Mouse (Mus musculus) thymus, adult 18-20 months (tissue): ENCODE measurements around the gene Prr7.

ENCODE experiments used
- DNase-seq, 2 experiments: peaks; one replicate each; pipeline ENCODE4 v3.0.0; 2022; ENCODE audit warnings: mixed read lengths in 2 of 2

Prr7 gene

DNA sequence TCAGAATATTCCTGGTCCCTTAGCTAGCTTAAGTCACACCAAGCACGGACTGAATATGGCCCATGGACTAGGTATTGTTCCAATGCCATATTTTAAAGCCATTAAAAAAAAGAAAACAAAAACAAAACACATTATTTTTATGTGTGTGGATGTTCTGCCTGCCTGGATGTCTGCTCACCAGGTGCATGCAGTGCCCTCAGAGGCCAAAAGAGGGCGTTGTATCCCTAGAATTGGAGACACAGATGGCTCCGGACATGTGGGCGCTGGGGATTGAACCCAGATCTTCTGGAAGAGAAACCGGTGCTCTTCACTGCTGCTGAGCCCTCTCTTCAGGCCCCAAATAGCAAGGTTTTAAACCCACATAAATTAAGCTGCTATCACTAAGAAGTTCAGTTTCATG lies 14.0 kb downstream of the Prr7 start:
- no peak for DNase-seq

DNA sequence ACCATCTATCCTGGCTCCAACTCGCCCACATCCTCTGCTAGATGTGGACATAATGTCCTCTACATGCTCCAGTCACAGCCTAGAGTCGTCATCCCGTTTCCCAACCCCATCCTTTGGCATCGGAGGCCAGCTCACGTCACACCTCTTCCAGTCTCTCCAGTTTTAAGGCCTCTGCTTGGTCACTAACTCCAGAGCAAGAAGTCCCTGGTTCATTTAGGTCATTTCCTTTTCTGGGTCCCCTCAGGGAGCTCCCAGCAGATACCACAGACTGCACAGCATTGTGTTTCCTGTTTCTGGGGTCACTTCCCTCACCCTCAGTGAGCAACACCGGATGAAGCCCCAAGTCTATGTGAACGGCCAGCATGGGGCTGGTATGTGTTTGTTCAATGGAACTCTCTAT lies 14.9 kb downstream of the Prr7 start:
- no peak for DNase-seq

DNA sequence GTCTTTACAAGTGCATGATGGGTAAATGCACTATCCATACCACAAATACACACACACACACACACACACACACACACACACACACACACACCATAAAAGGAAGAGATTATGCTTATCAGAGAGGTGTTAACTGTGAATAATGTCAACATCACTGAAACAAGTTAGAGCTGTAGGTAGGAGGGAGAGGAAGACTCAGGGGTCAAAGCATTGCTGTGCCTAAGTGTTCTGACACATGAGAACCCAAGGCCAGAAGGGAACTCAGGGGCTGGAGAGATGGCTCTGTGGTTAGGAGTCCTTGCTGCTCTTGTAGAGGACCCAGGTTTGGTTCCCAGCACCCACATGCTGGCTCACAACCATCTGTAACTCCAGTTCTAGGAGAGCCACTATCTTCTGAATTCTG lies 15.9 kb downstream of the Prr7 start:
- no peak for DNase-seq

DNA sequence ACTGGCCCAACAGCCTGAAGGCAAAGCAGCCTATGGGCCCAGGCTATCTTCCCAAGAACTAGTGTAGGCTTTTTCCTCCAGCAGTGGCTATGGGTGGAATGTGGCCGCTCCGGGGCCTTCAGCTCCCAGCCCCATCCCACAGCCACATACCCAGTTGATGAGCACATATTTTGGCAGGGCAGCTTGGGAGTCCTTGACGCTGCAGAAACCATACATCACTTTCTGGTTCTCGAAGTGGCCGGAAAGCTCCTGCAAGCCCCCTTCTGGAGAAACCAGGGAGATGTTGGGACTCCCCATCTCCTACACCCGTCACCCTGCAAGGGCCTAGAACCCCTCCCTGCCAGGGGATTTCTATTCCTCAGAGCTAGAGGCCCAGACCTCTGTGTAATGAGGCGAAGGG lies 18.5 kb downstream of the Prr7 start:
- no peak for DNase-seq

DNA sequence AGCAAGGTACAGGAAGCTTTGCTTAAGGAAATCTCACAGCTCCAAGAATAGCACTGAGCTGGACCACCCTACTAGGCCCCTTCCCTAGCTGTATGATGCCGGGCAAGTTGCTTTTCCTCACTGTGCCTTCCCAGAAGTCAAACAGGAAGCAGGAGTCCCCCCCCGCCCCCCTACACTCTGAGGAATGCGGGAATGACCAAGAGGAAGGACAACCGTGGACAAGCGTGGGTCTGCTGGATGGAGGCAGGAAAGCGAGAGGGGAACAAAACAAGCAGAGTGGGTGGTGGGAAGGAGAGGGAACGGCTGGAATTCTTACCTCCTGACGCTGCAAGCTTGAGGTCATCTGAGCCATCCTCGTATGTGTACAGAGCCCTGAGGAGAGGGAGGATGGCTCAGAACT lies 19.0 kb downstream of the Prr7 start:
- DNase-seq, result no peak

DNA sequence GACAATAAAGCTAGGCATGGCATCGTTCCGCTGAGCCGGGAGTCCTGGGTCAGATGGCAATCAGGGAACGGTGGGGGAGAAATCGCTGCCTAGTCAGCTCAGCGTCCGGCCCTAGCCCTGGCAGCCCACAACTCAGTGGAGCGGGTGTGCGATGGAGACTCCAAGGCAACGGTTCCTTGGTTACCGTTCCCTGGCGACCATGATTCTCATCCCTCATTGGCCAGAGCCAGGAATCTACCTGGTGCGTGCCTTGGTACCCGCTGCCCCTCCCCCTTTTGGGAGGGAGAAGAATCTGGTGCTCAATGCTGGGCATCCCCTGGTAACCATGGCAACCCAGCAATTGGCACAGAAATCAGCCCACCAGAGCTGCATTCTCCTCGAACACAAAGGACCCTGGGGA lies 19.5 kb downstream of the Prr7 start:
- DNase-seq, result no peak

DNA sequence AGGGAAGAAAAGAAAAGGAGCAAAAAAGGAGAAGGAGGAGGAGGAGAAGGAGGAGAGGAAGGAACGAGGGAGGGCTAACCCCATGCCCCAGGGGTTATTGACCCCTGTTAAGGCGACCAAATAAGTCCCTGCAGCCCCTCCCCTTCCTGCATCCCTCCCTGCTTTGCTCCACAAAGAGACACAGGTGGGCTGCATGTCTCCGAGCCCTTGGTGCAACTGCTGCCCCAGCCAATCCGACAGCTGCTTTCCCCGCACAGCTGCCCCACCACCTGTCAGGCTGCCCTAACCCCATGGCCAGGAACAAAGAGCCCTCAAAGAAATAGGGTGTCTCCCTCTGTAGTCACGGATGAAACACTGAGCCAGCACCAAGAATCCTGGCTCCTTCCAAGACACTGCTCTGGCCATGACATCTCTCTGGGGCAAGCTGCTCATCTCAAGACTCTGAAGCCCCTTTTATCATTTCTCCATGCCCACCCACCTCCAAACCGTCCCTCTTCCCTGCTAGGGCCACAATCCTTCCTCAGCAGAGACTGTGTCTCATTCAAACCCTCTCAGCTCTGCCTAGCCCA lies 20.5 kb downstream of the Prr7 start:
- peak in 1 of 2 experiments; percentile 43 for DNase-seq

DNA sequence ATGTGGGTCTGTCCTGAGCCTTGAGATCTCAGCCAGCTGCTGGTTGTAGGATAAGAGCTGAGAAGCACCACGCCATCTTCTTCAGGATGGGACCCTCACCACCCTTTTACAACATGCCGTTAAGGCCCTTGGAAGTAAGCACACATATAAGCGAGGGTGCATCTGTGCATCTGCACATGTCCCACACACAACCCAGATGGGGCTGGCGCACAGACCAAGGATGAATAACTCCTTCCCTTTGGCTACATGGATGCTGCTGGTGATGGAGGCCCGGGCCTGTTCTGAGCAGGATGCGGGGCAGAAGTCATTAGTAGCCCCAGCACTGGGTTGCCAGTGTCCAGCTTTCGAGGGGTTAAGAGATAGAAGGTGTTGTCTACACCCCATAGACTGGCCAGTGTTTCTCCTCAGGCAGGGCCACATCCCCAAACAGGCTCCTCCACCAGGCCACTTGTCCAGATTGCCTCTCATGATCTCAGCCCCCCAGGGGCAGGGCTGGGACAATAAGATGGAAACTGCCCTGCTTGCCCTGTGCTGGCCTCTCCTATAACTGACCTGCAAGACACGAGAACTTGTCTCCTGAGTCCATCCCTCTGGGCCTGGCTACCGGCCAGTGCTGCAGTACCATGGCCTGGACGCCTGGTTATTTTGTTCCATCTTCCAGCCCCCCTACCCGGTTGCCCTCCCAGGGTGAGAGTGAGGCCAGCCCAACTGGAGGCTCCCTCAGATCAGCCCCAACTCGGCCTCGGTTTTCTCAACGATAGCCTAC lies 22.1 kb downstream of the Prr7 start:
- DNase-seq, result no peak

DNA sequence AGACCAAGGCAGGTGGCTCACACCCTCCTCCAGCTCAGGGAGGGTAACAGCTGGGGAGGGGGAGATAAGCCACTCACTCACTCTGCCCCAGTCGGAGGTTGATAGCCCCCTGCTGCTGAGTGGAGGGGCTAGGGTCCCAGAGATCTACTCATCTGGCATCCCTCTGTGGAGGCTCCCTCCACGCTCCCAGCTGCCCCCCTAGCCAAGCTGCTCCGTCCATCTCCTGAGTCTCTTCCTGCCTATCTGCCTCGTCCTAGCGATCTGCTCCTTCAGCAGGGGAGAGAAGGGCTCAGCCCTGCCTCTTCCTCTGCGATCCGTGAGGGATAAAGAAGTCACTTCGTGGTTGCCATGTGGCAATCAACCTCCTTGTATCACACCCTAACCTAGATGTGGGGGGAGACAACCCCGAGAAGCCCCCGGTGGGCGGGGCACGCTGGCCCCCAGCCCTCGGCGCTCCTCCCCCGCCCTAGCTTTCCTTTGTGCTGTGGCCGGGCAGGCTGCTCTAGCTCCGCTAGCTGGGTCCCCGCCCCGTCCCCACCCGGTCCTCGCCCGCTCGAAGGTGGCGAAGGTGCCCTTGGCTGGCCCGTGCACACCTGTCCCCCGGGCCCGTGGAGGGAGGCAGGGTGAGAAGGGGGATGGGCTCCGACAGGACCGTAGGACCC lies 23.0 kb downstream of the Prr7 start:
- no peak for DNase-seq

DNA sequence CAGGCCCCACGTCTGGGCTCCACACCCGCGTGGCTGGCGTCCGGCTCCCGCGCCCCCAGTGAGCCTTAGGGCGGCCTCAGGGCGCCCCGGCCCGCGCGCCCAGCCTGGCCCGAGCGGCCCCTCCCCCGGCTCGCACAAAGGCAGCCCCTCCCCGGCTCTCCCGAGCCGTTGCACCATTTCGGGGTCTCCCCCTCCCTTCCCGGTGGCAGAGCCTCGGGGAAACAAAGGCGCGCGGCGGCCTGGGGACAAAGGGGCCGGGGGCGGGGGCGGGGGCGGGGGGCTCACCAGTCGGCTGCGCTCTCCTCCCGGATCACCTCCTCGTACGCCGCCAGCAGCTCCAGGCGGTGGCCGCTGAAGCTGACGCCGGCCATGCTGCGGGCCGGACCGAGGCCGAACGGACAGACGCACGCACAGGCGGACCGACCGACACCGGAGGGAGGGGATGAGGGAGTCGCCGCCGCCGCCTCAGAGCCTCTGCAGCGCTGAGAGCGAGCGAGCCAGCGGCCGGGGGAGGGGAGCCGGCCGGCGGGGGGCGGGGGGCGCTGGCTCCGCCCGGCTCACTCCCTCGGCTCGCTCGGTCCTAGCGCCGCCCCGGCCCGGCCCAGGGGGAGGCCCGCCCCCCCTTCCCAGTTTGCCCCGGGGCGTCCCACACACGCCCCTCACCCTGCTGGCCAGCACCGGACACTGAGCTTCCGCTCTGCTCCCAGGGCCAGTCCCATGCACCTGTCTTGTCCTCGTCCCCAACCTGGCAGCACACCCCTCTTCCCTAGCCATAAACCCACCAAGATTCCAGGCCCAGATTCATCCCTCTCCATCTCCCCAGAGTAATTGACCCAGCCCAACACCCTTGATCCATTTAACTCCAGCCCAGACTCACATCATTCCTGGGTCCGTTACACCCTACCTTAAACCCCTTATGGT lies 23.8 kb downstream of the Prr7 start, which contains the start of gene Dbn1:
Gene Dbn1, minus strand, starts transcription at position 534 of the 921 bp plus-strand sequence.
- DNase-seq, result no peak

DNA sequence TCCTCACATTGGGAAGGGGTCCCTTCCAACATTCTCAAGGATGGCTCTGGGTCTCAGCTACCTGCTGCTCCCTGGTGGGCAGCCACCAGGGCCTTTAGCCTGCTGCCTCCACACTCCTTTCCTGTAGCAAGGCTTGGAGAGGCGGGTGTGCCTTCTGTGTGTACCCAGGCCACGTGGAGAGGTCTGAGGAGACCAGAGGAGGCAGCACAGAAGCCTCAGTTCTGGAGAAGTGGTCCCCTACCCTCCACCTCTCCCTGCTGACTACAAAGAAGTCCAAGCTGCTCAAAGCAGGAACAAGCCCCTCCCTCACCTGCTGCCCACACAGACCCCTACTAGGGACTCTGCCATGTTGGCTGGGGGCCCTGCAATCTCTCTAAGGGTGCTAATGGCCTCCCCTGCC lies 30.2 kb downstream of the Prr7 start:
- DNase-seq, result no peak

DNA sequence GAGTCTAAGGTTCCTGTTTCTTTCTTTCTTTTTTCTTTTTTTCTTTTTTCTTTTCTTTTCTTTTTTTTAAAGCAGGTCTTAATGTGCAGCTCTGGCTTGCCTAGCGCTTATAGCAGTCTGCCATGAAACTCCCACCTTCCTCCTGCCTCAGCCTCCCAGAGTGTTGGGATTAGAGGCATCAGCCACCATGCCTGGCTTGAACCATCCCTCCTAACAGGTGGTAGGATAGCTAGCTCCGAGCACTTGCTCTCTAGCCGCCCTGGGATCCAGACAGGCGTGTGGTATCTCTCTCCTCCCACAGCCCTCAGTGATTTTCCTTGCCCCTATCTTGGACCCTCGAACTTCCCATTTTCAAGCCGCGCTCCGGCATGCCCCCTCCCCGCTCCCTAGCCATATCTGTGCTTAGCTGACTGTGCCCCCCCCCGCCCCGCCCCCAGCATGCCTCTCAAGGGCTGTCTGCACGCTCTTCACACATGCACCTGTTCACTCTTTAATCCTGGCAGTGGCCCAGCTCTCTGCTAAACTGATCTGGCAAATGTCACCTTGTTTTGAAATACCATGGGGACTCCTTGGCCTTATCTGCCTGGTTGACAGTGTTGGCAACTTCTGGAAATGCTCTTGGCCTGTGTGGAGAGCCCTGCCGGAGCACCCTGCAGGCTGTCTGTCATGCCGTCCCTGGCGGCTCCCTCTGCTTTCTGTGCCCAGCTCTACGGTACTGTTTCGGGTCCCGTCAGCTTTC lies 31.0 kb downstream of the Prr7 start:
- no peak for DNase-seq

DNA sequence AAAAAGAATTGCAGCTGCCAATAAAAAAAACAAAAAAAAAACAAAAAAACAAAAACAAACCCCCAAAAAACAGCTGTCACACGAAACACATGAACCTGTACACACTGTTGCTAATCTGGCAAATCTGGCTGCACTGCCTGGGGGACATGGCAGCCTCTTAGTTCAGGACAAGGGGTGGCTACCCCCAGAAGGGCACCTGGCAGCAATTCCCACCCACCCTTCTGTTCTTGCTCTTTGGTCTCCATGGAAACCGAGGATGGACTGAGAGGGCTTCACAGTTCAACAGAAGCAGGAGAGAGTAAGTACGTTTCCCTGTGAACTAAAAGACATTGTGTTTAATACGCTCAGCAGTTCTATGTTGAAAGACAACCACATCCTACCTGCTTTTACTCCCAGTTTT lies 31.6 kb downstream of the Prr7 start:
- no peak for DNase-seq

DNA sequence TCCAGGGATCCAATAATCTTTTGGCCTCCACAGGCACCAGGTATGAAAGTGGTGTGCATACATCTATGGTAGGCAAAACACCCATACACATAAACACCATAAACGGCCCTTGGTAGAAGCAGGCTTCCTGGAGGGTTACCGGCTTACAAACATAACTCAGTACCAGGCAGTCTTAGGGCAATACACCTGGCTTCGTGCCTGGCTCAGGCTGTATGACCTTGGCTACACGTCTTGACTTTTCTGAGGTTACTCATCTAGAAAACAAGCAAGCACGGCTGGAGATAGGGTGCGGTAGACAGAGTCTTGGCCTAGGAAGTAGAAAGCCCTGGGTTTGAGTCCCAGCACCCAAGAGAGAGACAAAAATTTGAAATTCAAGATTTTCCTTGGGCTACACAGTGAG lies 32.6 kb downstream of the Prr7 start:
- no peak for DNase-seq

DNA sequence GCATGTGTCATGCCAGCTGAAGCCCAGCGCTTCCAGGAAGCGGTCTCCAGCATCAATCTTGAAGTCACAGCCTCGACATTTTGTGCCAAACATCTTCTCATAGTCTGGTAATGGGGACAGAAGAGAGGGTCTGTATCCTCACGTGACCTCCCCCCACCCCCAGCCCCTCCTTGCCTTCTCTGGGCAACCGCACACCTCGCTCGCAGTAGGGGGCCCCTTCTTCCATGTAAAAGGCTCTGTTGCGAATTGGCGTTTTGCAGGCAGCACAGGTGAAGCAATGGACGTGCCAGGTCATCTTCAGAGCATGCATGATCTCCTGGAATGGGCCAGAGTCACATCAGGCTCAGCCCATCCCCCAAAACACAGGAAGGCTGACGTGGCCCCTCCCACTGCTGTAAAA lies 34.8 kb downstream of the Prr7 start:
- no peak for DNase-seq

DNA sequence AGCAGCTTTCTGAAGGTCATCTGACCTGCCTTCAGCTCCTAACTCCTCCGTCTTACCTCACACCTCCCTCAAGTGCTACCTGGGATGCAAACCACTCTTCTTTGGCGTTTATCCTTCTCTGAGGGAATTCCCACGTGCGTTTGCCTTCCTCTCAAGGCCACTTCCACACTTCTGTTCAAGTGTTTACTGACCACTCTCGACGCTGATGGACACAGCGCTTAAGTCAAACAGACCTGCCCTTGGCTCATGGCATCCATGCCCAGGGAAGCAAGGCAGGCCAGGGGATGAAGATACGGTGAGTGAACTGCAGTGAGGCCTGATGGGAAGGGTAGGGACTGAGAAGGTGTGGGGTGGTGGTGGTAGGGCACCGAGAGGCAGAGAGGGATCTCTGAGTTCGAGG lies 36.5 kb downstream of the Prr7 start:
- no peak for DNase-seq

DNA sequence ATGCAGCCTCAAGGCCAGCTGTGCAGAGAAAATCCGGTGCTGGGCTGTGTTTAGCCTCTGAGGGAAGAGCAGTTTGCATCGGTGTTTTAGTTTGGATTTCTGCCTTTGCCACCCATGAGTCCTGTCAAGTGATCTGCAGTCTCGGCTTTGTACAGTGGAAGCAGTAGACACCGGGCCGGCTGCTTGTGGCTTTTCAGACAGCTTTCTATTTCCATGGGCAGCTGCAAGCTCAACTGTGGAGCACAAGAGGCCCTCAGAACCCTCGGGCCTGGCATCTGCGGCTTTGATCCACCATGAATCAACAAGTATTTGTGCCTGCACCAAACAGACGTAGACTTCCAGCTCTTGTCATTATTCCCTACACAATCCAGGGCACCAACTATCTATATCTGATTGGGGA lies 38.3 kb downstream of the Prr7 start:
- no peak for DNase-seq

DNA sequence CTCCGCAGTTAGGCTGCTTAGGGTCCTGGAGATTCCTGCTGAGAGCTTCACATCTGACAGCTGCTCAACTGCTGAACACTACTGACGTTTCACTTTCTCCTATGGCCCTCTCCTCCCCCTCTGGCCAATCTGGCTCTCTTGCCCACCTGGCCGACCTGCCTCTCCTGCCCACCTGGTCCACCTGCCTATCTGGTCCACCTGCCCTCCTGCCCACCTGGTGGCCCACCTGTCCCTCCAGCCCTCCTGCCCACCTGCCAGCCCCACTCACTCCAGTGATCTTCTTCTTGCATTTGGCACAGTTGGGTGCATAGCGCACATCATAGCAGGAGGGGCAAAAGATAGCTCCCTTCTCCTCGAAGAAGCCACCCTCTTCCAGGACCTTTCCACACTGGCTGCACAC lies 40.3 kb downstream of the Prr7 start:
- no peak for DNase-seq

DNA sequence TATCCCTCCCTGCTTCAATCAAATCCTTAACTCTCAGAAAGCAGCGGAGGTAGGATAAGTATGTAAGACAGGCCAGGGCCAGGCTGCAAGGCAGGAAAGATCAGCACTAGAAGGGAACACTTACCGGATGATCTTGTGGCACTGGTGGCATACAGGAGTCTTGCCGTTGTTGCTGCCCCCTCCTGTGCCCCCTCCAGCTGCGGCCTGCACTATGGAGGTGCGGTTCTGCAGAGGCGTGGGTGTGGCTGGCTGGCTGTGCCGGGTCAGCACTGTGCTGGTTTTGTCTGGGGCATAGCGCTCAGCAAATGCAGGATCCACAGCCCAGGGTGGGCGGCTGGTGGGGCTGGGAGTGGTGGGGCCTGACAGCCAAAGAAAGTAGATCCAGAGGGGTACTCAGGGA lies 41.7 kb downstream of the Prr7 start:
- no peak for DNase-seq

DNA sequence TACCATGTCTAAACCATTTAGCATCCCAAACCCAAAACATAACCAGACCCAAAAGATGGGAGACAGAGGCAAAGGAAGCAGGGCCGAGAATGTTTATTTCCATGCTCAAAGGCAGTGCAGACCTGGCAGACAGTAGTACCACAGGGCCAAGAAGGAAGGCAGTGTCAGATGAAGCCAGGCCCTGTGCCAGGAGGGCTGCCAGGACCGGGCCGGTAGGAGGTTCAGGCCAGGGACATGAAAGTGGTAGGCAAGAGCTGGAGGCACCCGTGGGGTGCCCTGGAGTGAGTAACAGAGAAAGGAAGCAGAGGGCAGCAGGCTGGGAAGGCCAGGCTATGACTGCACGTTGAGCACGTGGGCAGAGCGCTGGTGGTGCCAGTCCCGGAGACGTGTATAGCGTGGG lies 42.6 kb downstream of the Prr7 start:
- DNase-seq, result no peak

DNA sequence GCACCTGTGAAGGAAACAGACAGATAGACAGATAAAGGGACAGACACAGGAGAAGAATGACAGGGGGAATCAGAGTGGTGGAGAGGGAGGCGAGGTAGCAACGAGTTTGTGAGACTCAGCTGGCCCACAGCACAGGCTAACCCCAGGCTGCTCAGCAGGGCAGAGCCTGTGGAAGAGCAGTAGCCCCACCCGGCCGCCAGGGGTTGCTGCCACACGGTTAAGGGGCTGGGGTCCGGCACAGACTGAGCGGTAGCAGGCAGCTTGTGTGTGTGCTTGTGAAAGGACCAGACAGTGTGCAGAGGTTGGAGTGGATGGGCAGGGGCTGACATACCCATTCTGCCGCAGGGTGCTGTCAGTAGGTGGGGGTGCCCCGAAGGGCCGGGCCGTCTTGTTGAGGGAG lies 43.8 kb downstream of the Prr7 start:
- no peak for DNase-seq

DNA sequence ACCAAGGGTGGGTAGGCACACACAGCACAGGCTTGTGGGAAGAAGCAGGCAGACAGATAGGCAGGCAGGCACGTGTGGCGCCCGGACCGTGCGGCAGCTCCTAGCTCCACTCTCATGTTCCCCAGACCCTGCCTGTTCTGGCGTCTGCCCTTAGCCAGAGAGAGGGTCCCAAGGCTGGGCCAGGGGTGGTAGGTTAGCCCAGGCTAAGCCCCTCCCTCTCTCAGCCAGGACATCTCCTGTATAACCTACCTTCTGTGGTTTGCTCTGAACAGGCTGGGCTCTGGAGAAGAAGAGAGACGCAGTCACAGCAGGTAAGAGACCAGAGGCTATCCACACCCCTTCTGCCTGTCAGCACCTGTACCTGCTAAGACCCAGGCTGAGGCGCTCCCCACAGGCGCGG lies 44.5 kb downstream of the Prr7 start:
- no peak for DNase-seq

DNA sequence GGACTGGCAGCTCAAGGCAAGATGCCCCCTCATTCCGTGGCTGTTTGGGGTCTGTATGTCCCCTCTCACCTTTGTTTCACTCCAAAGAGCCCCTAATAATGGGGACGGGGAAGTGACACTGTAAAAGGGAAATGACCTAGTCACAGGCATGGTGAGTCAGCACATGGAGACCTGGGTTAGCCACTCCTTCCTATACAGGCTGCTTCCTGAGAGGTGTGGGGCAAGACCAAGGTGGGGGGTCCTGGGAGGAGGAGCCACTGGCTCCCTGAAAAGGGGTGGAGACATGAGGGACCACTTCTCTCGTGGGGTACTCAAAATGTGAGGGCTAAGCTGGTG lies 46.2 kb downstream of the Prr7 start:
- DNase-seq, result no peak
